Comparison of ENCODE assay signal across 15 mouse cellular contexts in the genomic region with DNA sequence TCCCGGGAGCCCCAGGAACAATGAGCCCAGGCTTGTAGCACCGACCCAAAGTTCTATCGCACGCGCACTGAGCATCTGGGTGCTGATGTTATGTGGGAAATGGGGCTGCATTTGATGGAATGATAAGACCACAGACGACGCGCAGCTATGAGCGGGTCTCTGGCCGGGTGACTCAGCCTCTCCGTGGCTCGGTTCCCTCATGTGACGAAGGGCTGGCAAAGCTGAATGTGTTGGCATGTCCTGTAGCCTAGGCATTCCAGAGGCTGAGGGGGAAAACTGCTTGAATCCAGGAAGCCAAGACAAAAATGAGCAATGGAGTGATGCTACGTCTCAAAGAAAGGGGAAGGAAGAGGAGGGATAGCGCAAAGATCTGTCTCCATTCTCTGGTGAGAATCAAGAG.
A peak's percentile ranks its signal among the peaks of the same experiment; 100 is the strongest.
DNase-seq lines count a peak whose midpoint lies in the region; TF ChIP-seq lines count a peak whose summit lies in the region.
"Had no signal": no experiment of that assay in that cellular context is flagged by ENCODE, and none has a peak within 500 bp of the region (broad histone marks: within the 10 kb centered on the region; RNA-seq: fewer than 3 reads in every experiment).

No protein-coding gene starts in this region.

- peaks cover 26% of the 10 kb centered on the region for H3K4me1 ChIP-seq in E14TG2a.4 (replicated peaks; ENCODE audit: low read depth, low read length)
- H3K4me1 ChIP-seq in kidney, adult 2 months (ENCODE audit: control insufficient read depth, insufficient read depth, low read length): no peaks in the 10 kb centered on the region
- H3K4me1 ChIP-seq: lung, embryonic 15.5 days had no signal

- H3K4me3 ChIP-seq in E14TG2a.4 (replicated peaks; ENCODE audit: low read length): peak overlapping the region; percentile 60
- no peak overlapping the region for H3K4me3 ChIP-seq in kidney, adult 2 months (ENCODE audit: insufficient read depth, low read depth, low read length)
- H3K4me3 ChIP-seq: embryonic facial prominence, embryonic 13.5 days; lung, embryonic 15.5 days; midbrain, embryonic 12.5 days; neural tube, embryonic 13.5 days had no signal

- H3K27me3 ChIP-seq in E14TG2a.4 (ENCODE audit: insufficient read depth, low read length): peaks cover 44% of the 10 kb centered on the region
- no peaks in the 10 kb centered on the region for H3K27me3 ChIP-seq in kidney, adult 2 months (replicated peaks; ENCODE audit: control insufficient read depth, insufficient read depth, low read length)
- H3K27me3 ChIP-seq: embryonic facial prominence, embryonic 13.5 days; lung, embryonic 15.5 days; midbrain, embryonic 12.5 days; neural tube, embryonic 13.5 days had no signal

- TF ChIP-seq CTCF in E14TG2a.4 (conservative IDR thresholded peaks at IDR 0.05; ENCODE audit: low read length): no peak
- TF ChIP-seq CTCF in kidney, adult 2 months (conservative IDR thresholded peaks at IDR 0.05; ENCODE audit: insufficient read depth, insufficient read length, low read depth, low read length): no peak

- H3K9me3 ChIP-seq in E14TG2a.4 (ENCODE audit: low read length): no peaks in the 10 kb centered on the region
- H3K9me3 ChIP-seq: embryonic facial prominence, embryonic 13.5 days; lung, embryonic 15.5 days; midbrain, embryonic 12.5 days; neural tube, embryonic 13.5 days had no signal

- no peaks in the 10 kb centered on the region for H3K36me3 ChIP-seq in E14TG2a.4 (ENCODE audit: insufficient read depth, low read length)
- H3K36me3 ChIP-seq in kidney, adult 2 months (ENCODE audit: control insufficient read depth, insufficient read depth, low read length): no peaks in the 10 kb centered on the region
- H3K36me3 ChIP-seq: embryonic facial prominence, embryonic 13.5 days; lung, embryonic 15.5 days; midbrain, embryonic 12.5 days; neural tube, embryonic 13.5 days had no signal

- DNase-seq in cerebellum, postnatal 36 days: peak; percentile 22 to 31
- no peak for DNase-seq in cerebellum, adult 8-10 months
- DNase-seq in 3T3-L1 (ENCODE audit: low read depth, low spot score): peak; percentile 60
- peak; percentile 59 for DNase-seq in adrenal gland, postnatal 25 days
- no peak for DNase-seq in kidney, adult 2 months
- no peak for DNase-seq in thymus, postnatal 4 days
- DNase-seq: thymus, postnatal 25 days had no signal

- no peak overlapping the region for H3K27ac ChIP-seq in kidney, adult 2 months (ENCODE audit: insufficient read depth, low read depth, low read length)
- H3K27ac ChIP-seq: embryonic facial prominence, embryonic 13.5 days; hindbrain, postnatal 0 days; kidney, postnatal 0 days; liver, embryonic 14.5 days; lung, embryonic 15.5 days; midbrain, embryonic 12.5 days; neural tube, embryonic 13.5 days had no signal

- 60% methylated on average over 15 of the region's 15 CpGs for WGBS in kidney, adult 2 months

- no peak for TF ChIP-seq POLR2A in kidney, adult 2 months (IDR thresholded peaks at IDR 0.05; ENCODE audit: low read depth, low read length)

Comparison
In these comparisons a context has a peak if more than half of its experiments do, and no peak if none do; other contexts are left out.
1. DNase-seq: peak in cerebellum, postnatal 36 days (2 of 2), 3T3-L1 (single experiment) and adrenal gland, postnatal 25 days (single experiment); none in cerebellum, adult 8-10 months (single experiment), kidney, adult 2 months (single experiment) and thymus, postnatal 4 days (single experiment).